Mouse (Mus musculus) forebrain, postnatal 0 days (tissue): ENCODE measurements around the gene Dct. TPM values are rescaled to one million over a fixed set of nuclear protein-coding genes. Genes with fewer than 3 reads are reported as not detected.

Experiments used
- ATAC-seq: fragments of 200-750 bp; cut with Nextera tagmentation; 2 replicates; pipeline ENCODE4 v1.8.0; 2017; ENCODE audit warnings: mild to moderate bottlenecking, moderate library complexity
- DNase-seq: peaks from one replicate; pipeline ENCODE4 v3.0.0-alpha.2; 2015
- H3K27ac ChIP-seq: fragments of 300-500 bp; sonication (generic); 2 replicates; pipeline ENCODE4 v1.5.1; 2014; ENCODE audit warnings: low read depth, mild to moderate bottlenecking, antibody characterized with exemption, low read length, moderate library complexity, mixed read lengths
- H3K27me3 ChIP-seq: fragments of 300-500 bp; sonication (generic); 2 replicates; pipeline ENCODE4 v1.6.1; 2014; ENCODE audit warnings: mild to moderate bottlenecking, low read length, mixed read lengths; ENCODE audit not compliant: insufficient read depth
- H3K36me3 ChIP-seq: fragments of 300-500 bp; sonication (generic); 2 replicates; pipeline ENCODE4 v1.6.1; 2014; ENCODE audit warnings: mild to moderate bottlenecking, moderate library complexity; ENCODE audit not compliant: insufficient read depth
- H3K4me1 ChIP-seq: fragments of 300-500 bp; sonication (generic); 2 replicates; pipeline ENCODE4 v1.6.1; 2014; ENCODE audit warnings: antibody characterized with exemption; ENCODE audit not compliant: insufficient read depth
- H3K4me2 ChIP-seq: fragments of 300-500 bp; sonication (generic); 2 replicates; pipeline ENCODE4 v1.6.1; 2014; ENCODE audit warnings: low read depth, mild to moderate bottlenecking, moderate library complexity
- H3K4me3 ChIP-seq: fragments of 300-500 bp; sonication (generic); 2 replicates; pipeline ENCODE4 v1.5.1; 2014; ENCODE audit warnings: low read depth, low read length, mixed read lengths
- H3K9ac ChIP-seq: fragments of 300-500 bp; sonication (generic); 2 replicates; pipeline ENCODE4 v1.6.1; 2014; ENCODE audit warnings: mild to moderate bottlenecking
- H3K9me3 ChIP-seq: fragments of 300-500 bp; sonication (generic); 2 replicates; pipeline ENCODE4 v1.6.1; 2016; ENCODE audit warnings: low read length
- CTCF ChIP-seq: sonication (generic); IDR thresholded peaks from 2 replicates; pipeline ENCODE4 v1.5.1; 2016; ENCODE audit warnings: antibody characterized with exemption, control low read depth, low read depth
- WGBS: fragments of 180-500 bp; shearing (Covaris S2); extraction: QIAGEN DNeasy Blood & Tissue Kit; methylation state at CpG from one replicate; pipeline ENCODE4 v1.1.7; 2014; 5-methylcytosine and 5-hydroxymethylcytosine counted together
- polyA plus RNA-seq: library from polyadenylated mRNA; unstranded; fragments of >200 nt; fragmentation: Nextera tagmentation; extraction: Ambion mirVana; gene quantifications from 2 replicates; pipeline ENCODE4 v1.2.1, GENCODE M21; 2015
- total RNA-seq: library from RNA; depleted of rRNA; stranded (reverse); fragments of >200 nt; gene quantifications from 2 replicates; pipeline ENCODE4 v1.2.3, GENCODE M21; 2014

Gene Dct
- total and polyA plus RNA-seq, 2 experiments from 2014 or later = 1.2 to 1.8 TPM

DNA sequence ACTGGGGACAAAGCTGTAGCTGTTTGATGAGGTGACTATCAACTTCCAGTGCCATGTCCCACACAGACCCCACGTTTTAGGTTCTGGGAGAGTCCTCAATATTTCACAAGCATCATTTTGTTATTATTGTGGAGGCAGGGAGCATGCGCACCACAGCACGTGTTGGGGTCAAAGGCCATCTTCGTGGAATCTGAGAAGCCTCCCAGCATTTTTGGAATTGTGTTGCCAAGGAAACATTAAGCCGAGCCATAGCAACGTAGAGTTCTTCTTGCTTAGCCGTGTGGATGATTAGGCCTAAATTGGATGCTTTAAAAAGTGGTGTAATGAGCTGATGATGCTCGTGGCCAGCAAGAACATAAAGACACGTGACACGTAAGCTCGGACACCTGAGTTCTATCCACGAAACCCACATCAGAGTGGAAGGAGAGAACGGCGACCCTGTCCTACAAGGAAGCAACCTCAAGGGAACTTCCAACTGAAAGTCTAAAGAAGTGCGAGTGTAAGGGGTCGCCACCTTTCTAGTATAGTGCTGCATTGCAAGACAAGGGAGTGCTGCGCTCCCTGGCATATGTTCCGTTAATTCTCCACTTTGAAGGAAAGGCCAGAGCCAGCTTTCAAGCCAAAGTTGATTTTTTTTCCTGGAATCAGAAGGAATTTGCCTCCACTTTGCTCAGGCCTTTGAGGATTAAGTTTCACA lies 9.8 kb downstream of the Dct start:
- H3K4me2 ChIP-seq = no peak overlapping the region
- H3K9me3 ChIP-seq = no peaks in the 10 kb centered on the region
- H3K27ac ChIP-seq = no peak overlapping the region
- no peaks in the 10 kb centered on the region for H3K27me3 ChIP-seq
- 44% methylated on average over 18 of the region's 18 CpGs for WGBS
- no peak overlapping the region for H3K4me3 ChIP-seq
- DNase-seq (peak; percentile 60), ATAC-seq (peak; percentile 70)
- H3K9ac ChIP-seq = no peak overlapping the region
- H3K4me1 ChIP-seq = no peaks in the 10 kb centered on the region
- TF ChIP-seq CTCF = no peak
- no peaks in the 10 kb centered on the region for H3K36me3 ChIP-seq

DNA sequence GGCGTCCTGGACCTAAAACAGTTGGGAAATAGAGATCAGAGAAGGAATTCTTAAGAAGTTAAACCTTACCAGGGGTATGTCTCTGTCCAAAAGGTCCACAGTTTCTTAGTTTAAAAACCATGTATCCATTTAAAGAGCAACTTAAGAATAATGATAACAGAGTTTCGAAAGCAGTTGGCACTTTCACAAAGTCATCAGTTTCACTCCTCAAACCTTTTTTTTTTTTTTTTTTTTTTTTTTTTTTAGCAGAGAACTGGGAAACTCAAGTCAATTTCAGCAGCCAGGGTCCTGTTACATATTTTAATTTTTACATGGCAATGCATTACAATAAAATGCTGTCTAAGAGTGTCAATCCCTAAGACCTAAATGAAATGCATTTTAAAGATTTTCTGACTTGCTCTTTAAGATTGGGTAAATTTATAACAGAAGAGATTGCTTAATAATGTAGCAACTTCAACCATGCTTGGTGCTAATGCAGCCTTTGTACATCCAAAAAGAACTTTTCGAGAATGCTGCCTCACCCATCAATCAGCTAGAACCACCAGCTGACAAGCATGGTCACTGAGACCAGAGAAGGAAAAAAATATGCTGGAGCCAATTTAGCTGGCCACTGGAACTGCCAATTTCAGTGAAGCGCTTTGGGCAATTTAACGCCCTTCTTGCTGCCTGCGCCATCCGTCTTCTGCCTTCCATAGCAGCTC lies 11.3 kb downstream of the Dct start:
- H3K9ac ChIP-seq = no peak overlapping the region
- H3K4me1 ChIP-seq = no peaks in the 10 kb centered on the region
- whole genome bisulfite sequencing = 70% methylated on average over 7 of the region's 7 CpGs
- no peak for TF ChIP-seq CTCF
- H3K4me2 ChIP-seq = no peak overlapping the region
- DNase-seq (no peak), ATAC-seq (no peak)
- H3K9me3 ChIP-seq = no peaks in the 10 kb centered on the region
- H3K27ac ChIP-seq = no peak overlapping the region
- no peaks in the 10 kb centered on the region for H3K36me3 ChIP-seq
- no peaks in the 10 kb centered on the region for H3K27me3 ChIP-seq
- H3K4me3 ChIP-seq = no peak overlapping the region

DNA sequence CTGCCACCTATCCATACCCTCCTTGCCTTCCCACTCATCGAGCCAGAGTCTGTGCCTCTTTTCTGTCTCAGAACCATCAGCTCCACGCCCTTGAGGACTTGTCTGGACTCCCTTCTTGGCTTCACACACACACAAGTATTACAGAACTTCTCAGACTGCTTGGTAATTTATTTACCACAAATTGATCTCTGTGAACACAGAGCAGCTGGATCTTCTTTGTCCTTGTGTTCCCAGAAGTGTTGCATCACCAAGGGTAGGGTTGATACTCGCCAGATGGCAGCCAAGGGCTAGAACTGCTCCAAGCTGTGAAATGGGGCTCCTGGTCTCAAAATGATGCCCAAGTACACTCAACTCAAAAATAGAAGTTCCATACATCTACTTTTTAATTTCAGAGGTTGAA lies 13.0 kb downstream of the Dct start:
- Histone ChIP-seq H3K27me3 (no peaks in the 10 kb centered on the region), H3K9me3 (no peaks in the 10 kb centered on the region), H3K36me3 (no peaks in the 10 kb centered on the region), H3K4me2 (no peak overlapping the region), H3K27ac (no peak overlapping the region), H3K9ac (no peak overlapping the region), H3K4me1 (no peaks in the 10 kb centered on the region), H3K4me3 (no peak overlapping the region)
- DNase-seq (no peak), ATAC-seq (no peak)
- no peak for TF ChIP-seq CTCF
- 91% methylated on average over 3 of the region's 3 CpGs for WGBS

GRCm38 (mm10) chr14:118027564-118027963 lies 24.5 kb downstream of the Dct start:
- Histone ChIP-seq H3K27ac (no peak overlapping the region), H3K4me3 (no peak overlapping the region), H3K36me3 (no peaks in the 10 kb centered on the region), H3K27me3 (no peaks in the 10 kb centered on the region), H3K9me3 (peaks cover 16% of the 10 kb centered on the region; the same call in 1 of the 2 replicates), H3K9ac (no peak overlapping the region), H3K4me2 (no peak overlapping the region), H3K4me1 (no peaks in the 10 kb centered on the region)
- 98% methylated on average over 3 of the region's 3 CpGs for WGBS
- peak; percentile 22 for TF ChIP-seq CTCF
- ATAC-seq = no peak
- no peak for DNase-seq

- H3K27ac ChIP-seq = no peak overlapping the region
- ATAC-seq = peak; percentile 42
- no peak overlapping the region for H3K9ac ChIP-seq
- 36% methylated on average over 10 of the region's 10 CpGs for WGBS
- H3K4me2 ChIP-seq = no peak overlapping the region
- no peaks in the 10 kb centered on the region for H3K27me3 ChIP-seq
- no peaks in the 10 kb centered on the region for H3K9me3 ChIP-seq
- no peak for TF ChIP-seq CTCF
- H3K36me3 ChIP-seq = no peaks in the 10 kb centered on the region
- H3K4me3 ChIP-seq = no peak overlapping the region
- DNase-seq = no peak
- no peaks in the 10 kb centered on the region for H3K4me1 ChIP-seq
These were observed 30.0 kb downstream of the Dct start for GRCm38 (mm10) chr14:118021867-118022543.

DNA sequence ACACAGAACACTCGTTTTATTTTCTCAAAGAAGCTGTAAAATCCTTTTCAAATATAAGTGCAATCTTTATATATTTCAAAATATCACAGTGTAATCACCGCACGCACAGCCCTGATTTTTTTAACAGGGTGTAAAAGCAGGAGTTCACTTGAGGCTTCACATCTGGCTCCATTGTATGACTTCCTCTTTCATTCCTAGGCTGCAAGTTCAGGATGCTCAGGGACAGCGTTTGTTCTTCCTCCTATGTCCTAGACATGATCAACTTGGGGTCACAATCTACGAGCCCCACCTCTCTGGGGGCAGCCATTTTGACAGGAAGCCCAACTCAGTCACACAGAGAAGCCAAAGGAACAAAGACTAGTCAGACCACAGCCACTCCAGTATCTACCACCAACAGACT lies 32.7 kb downstream of the Dct start:
- WGBS = 83% methylated on average over 5 of the region's 5 CpGs
- no peaks in the 10 kb centered on the region for H3K36me3 ChIP-seq
- no peaks in the 10 kb centered on the region for H3K27me3 ChIP-seq
- ATAC-seq (no peak), DNase-seq (no peak)
- no peak overlapping the region for H3K4me3 ChIP-seq
- H3K4me1 ChIP-seq = no peaks in the 10 kb centered on the region
- no peak overlapping the region for H3K4me2 ChIP-seq
- H3K9ac ChIP-seq = no peak overlapping the region
- no peak overlapping the region for H3K27ac ChIP-seq
- TF ChIP-seq CTCF = no peak
- no peaks in the 10 kb centered on the region for H3K9me3 ChIP-seq

GRCm38 (mm10) chr14:118013237-118013636 lies 38.8 kb downstream of the Dct start:
- Histone ChIP-seq H3K4me2 (no peak overlapping the region), H3K9me3 (no peaks in the 10 kb centered on the region), H3K27ac (no peak overlapping the region), H3K9ac (no peak overlapping the region), H3K4me1 (no peaks in the 10 kb centered on the region), H3K4me3 (no peak overlapping the region), H3K36me3 (no peaks in the 10 kb centered on the region), H3K27me3 (no peaks in the 10 kb centered on the region)
- DNase-seq = no peak
- 60% methylated on average over 8 of the region's 8 CpGs for WGBS
- no peak for ATAC-seq
- no peak for TF ChIP-seq CTCF
